Mouse (Mus musculus): Measurements from ENCODE around the gene Ppp1r35. TPM values are rescaled to one million over a fixed set of nuclear protein-coding genes. Genes with fewer than 3 reads are reported as not detected.
"Not testable (repeated sequence)": the region's sequence is repeated elsewhere in the genome, so short reads cannot be mapped to it uniquely, and the experiment has no call there.

Ppp1r35 gene
- polyA plus RNA-seq, 1 experiment from 2014 or later: 40.9 TPM

DNA sequence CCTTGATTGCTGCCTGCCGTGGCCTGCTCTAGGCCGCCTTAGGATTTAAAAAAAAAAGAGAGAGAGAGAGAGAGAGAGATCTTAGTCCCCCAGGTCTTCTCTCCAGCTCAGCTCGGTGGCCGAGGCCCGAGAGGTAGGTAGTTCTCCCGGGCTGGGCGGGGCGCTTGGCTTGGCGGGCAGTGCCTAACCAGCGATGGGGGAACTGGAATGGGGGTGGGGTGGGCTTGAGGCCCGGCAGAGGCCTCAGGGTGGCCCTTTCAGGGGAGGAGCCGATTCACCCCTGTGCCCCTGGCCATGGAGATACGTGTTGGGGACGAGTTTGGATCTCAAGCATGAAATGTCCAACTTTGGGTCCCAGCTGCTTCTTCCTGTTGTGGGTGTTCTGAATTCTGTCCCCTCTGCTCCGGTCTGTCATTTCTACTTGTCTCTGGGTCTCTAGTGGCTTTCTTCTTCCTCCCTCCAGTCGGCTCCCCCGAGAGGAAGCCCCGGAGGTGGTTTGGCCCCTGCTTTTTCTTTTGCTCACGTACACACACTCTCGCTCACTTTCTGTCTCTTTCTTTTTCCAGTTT, 32.3 kb upstream of the Ppp1r35 start:
- Histone ChIP-seq H3K27me3 (ENCODE audit: insufficient read depth, low read length) (no peaks in the 10 kb centered on the region), H3K4me3 (ENCODE audit: low read depth, low read length) (peak overlapping the region; percentile 76), H3K36me3 (ENCODE audit: insufficient read depth) (peaks cover 14% of the 10 kb centered on the region), H3K4me1 (ENCODE audit: insufficient read depth) (peaks cover 5% of the 10 kb centered on the region; the same call in 1 of the 2 replicates), H3K4me2 (peak overlapping the region; percentile 100), H3K9ac (peak overlapping the region; percentile 85), H3K27ac (ENCODE audit: low read depth) (peak overlapping the region; percentile 98), H3K9me3 (ENCODE audit: low read depth, low read length) (no peaks in the 10 kb centered on the region)
- peak; percentile 78 for DNase-seq
- under 1% methylated on average over 20 of the region's 20 CpGs for WGBS
- no peak for TF ChIP-seq CTCF (IDR thresholded peaks at IDR 0.05; ENCODE audit: low read depth)
- peak; percentile 50 for ATAC-seq (ENCODE audit: insufficient read depth)

DNA sequence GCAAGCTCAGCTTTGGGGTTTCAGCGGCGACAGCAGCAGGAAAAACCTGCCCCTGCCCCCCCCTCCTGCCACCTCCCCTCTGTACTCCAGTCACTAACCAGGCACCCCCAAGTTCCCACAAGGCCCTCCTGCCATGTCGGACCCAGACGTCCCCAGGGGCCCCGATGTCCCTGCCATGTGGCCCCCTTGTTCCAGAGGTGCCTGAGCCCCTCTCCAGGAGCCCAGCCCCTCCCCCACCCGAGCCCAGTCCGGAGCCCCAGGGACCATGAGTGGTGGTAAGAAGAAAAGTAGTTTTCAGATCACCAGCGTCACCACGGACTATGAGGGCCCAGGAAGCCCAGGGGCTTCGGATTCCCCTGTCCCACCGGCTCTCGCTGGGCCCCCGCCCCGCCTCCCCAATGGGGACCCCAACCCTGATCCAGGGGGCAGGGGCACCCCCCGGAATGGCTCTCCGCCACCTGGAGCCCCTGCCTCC, 31.8 kb upstream of the Ppp1r35 start:
- H3K36me3 ChIP-seq (ENCODE audit: insufficient read depth): peaks cover 19% of the 10 kb centered on the region
- H3K4me2 ChIP-seq: peak overlapping the region; percentile 100
- DNase-seq: no peak
- H3K4me1 ChIP-seq (ENCODE audit: insufficient read depth): peaks cover 3% of the 10 kb centered on the region; the same call in 1 of the 2 replicates
- 0% methylated on average over 16 of the region's 16 CpGs for WGBS
- ATAC-seq (ENCODE audit: insufficient read depth): no peak
- TF ChIP-seq CTCF (IDR thresholded peaks at IDR 0.05; ENCODE audit: low read depth): no peak
- H3K27me3 ChIP-seq (ENCODE audit: insufficient read depth, low read length): no peaks in the 10 kb centered on the region
- peak overlapping the region; percentile 98 for H3K27ac ChIP-seq (ENCODE audit: low read depth)
- peak overlapping the region; percentile 76 for H3K4me3 ChIP-seq (ENCODE audit: low read depth, low read length)
- H3K9ac ChIP-seq: peak overlapping the region; percentile 85
- H3K9me3 ChIP-seq (ENCODE audit: low read depth, low read length): no peaks in the 10 kb centered on the region

DNA sequence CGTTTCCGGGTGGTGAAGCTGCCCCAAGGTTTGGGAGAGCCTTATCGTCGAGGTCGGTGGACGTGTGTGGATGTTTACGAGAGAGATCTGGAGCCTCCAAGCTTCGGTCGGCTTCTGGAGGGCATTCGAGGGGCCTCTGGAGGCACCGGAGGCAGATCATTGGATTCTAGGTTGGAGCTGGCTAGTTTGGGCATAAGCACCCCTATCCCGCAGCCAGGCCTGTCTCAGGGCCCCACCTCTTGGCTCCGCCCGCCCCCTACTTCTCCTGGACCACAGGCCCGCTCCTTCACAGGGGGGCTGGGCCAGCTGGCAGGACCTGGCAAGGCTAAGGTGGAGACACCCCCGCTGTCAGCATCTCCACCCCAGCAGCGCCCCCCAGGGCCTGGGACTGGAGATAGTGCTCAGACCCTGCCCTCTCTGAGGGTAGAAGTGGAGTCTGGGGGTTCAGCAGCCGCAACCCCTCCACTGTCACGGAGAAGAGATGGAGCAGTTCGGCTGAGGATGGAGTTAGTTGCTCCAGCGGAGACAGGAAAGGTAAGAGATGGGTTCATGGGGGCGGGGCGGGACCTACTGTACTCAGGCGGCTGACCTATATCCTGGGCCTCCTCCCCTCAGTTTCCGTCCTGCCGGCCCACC, 31.2 kb upstream of the Ppp1r35 start:
- TF ChIP-seq CTCF (IDR thresholded peaks at IDR 0.05; ENCODE audit: low read depth): peak; percentile 22; the same call in 1 of the 2 replicates
- H3K27ac ChIP-seq (ENCODE audit: low read depth): peak overlapping the region; percentile 98
- H3K27me3 ChIP-seq (ENCODE audit: insufficient read depth, low read length): no peaks in the 10 kb centered on the region
- ATAC-seq (ENCODE audit: insufficient read depth): no peak
- no peaks in the 10 kb centered on the region for H3K9me3 ChIP-seq (ENCODE audit: low read depth, low read length)
- peak; percentile 47 for DNase-seq
- H3K4me1 ChIP-seq (ENCODE audit: insufficient read depth): peaks cover 3% of the 10 kb centered on the region; the same call in 1 of the 2 replicates
- H3K9ac ChIP-seq: peak overlapping the region; percentile 85
- peak overlapping the region; percentile 76 for H3K4me3 ChIP-seq (ENCODE audit: low read depth, low read length)
- H3K36me3 ChIP-seq (ENCODE audit: insufficient read depth): peaks cover 24% of the 10 kb centered on the region
- WGBS: 3% methylated on average over 26 of the region's 26 CpGs
- peak overlapping the region; percentile 100 for H3K4me2 ChIP-seq

DNA sequence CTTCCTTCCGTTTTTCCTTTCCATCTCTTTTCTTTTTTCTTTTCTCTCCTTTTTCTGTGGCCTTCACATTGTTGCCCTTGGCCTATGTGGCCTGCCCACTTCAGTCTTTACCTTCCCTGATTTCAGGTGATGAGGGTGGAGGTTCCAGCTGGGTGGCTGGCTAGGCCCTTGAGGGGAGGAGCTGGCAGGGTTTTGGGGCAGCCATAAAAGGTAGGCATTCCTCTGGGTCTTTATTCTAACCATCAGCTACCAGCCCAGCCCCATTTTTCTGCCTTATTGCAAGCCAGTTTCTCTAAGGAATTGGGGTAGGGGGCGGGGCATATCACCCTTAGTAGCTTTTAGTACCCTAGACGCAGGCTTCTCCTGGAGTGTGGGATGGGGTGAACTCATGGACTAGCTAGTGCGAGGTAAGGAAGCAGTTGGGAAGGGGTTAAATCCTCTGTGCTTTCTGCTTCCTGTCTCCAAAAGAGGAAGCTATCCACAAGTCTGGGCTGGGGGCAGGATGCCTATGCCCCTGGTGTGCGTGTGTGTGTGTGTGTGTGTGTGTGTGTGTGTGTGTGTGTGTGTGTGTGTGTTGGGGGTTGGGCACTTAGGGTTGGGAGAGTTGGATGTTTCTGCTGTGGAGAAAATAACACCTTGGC, 30.4 kb upstream of the Ppp1r35 start:
- peak overlapping the region; percentile 76 for H3K4me3 ChIP-seq (ENCODE audit: low read depth, low read length)
- 27% methylated on average over 5 of the region's 5 CpGs for WGBS
- peaks cover 32% of the 10 kb centered on the region for H3K36me3 ChIP-seq (ENCODE audit: insufficient read depth)
- no peak for ATAC-seq (ENCODE audit: insufficient read depth)
- no peaks in the 10 kb centered on the region for H3K27me3 ChIP-seq (ENCODE audit: insufficient read depth, low read length)
- no peak for TF ChIP-seq CTCF (IDR thresholded peaks at IDR 0.05; ENCODE audit: low read depth)
- peak overlapping the region; percentile 100 for H3K4me2 ChIP-seq
- no peaks in the 10 kb centered on the region for H3K9me3 ChIP-seq (ENCODE audit: low read depth, low read length)
- H3K9ac ChIP-seq: peak overlapping the region; percentile 17; the same call in 1 of the 2 replicates
- H3K4me1 ChIP-seq (ENCODE audit: insufficient read depth): peaks cover 3% of the 10 kb centered on the region; the same call in 1 of the 2 replicates
- peak; percentile 67 for DNase-seq
- H3K27ac ChIP-seq (ENCODE audit: low read depth): peak overlapping the region; percentile 19

DNA sequence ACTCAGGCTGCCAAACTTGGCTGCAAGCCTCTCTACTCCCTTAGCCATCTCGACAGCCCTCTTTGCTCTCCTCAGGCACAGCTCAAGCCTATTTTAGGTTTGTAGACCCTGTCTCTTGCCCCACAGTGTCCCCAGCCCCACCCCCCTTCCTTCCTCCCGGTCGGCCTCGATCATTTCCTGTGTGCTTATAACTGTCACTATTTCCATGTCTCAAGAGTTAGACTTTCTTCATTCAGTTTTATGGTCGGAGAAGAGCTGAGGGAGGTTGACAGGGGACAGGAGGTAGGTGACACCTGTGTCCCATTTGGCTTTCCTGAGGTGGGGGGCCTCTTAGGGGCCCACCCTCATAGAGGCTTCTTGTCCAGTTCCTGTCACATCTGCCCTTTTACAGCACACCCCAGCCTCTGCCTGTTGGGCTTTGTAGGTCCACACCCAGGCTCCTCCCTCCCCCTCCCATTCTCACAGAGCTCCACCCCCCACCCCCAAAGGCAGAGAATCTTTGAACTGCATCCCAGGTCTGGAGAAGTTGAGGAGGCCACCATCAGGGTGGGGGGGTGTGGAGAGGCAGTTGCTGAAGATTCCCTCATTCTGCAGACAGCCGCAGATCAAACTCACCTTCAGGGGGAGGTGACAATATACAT, 29.3 kb upstream of the Ppp1r35 start:
- no peak for DNase-seq
- Histone ChIP-seq H3K4me2 (peak overlapping the region; percentile 100), H3K4me1 (ENCODE audit: insufficient read depth) (peaks cover 3% of the 10 kb centered on the region; the same call in 1 of the 2 replicates)

DNA sequence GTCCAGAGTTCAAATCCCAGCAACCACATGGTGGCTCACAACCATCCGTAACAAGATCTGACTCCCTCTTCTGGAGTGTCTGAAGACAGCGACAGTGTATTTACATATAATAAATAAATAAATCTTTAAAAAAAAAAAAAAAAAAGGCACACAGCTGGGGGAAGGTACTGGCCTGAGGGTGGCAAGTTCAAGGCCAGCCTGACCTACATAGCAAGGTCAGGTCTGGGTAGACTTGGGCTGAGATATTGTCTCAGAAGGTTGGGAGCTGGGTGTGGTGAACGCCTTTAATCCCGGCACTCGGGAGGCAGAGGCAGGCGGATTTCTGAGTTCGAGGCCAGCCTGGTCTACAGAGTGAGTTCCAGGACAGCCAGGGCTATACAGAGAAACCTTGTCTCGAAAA, 28.4 kb upstream of the Ppp1r35 start:
- not testable (repeated sequence) for H3K4me2 ChIP-seq; ATAC-seq (ENCODE audit: insufficient read depth); H3K27me3 ChIP-seq (ENCODE audit: insufficient read depth, low read length); H3K4me3 ChIP-seq (ENCODE audit: low read depth, low read length); DNase-seq; H3K4me1 ChIP-seq (ENCODE audit: insufficient read depth); H3K27ac ChIP-seq (ENCODE audit: low read depth); H3K9me3 ChIP-seq (ENCODE audit: low read depth, low read length); H3K9ac ChIP-seq
- 93% methylated on average over 6 of the region's 8 CpGs for WGBS
- peaks cover 49% of the 10 kb centered on the region for H3K36me3 ChIP-seq (ENCODE audit: insufficient read depth)

More for the DNA sequence above, 29.3 kb upstream of the Ppp1r35 start:
- no peak for TF ChIP-seq CTCF (IDR thresholded peaks at IDR 0.05; ENCODE audit: low read depth)
- 0 out of 2 replicates have a peak overlapping the region, but pooled peaks have one; percentile 13 for H3K27ac ChIP-seq (ENCODE audit: low read depth)
- ATAC-seq (ENCODE audit: insufficient read depth): no peak
- H3K36me3 ChIP-seq (ENCODE audit: insufficient read depth): peaks cover 43% of the 10 kb centered on the region
- 33% methylated on average over 6 of the region's 6 CpGs for WGBS
- 0 out of 2 replicates have a peak overlapping the region, but pooled peaks have one; percentile 5 for H3K9ac ChIP-seq
- H3K4me3 ChIP-seq (ENCODE audit: low read depth, low read length): peak overlapping the region; percentile 76
- H3K9me3 ChIP-seq (ENCODE audit: low read depth, low read length): no peaks in the 10 kb centered on the region
- H3K27me3 ChIP-seq (ENCODE audit: insufficient read depth, low read length): no peaks in the 10 kb centered on the region
